Mouse (Mus musculus): ENCODE measurements around the gene Hoxd3.
A peak's percentile ranks its signal among the peaks of the same experiment; 100 is the strongest.

The Hoxd3 gene

DNA sequence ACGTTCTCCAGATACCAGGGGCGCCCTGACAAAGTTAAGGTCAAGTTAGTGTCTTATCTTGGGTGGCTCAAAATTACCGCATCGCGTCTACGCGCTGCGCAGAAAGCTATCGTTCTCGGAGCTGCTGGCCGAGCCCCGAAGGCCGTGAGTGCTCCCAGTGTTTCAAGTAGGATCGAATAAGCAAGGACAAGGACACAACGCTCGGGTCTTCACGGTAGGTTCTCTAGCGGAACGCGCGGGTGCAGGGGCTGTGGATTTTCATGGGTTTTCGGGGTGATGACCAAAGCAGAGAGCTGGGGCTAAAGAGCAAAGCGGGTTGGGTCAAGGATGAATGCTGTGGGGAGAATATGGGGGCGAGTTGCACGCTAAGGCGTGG, 32.1 kb upstream of the Hoxd3 start:
- no peak for DNase-seq (ENCODE audit: low spot score)

DNA sequence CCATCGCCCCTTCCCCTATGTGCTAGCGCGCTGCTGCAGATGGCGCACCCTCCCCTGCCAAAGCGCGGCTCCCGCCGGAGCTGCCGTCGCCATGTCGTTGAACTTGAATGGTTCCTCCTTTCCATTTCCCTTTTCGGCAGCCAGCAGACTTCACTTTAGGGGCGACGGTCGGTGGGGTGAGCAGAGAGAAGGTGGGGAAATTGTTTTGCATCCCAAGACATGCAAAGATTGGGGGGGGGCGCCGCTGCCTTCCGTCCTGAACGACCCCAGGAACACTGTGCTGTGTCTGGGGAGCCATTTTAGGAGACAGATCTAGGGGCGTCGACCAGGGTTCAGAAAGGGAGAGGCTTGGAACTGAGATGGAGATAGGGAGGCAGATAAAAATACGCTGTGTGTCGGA, 31.7 kb upstream of the Hoxd3 start:
- no peak for DNase-seq (ENCODE audit: low spot score)

DNA sequence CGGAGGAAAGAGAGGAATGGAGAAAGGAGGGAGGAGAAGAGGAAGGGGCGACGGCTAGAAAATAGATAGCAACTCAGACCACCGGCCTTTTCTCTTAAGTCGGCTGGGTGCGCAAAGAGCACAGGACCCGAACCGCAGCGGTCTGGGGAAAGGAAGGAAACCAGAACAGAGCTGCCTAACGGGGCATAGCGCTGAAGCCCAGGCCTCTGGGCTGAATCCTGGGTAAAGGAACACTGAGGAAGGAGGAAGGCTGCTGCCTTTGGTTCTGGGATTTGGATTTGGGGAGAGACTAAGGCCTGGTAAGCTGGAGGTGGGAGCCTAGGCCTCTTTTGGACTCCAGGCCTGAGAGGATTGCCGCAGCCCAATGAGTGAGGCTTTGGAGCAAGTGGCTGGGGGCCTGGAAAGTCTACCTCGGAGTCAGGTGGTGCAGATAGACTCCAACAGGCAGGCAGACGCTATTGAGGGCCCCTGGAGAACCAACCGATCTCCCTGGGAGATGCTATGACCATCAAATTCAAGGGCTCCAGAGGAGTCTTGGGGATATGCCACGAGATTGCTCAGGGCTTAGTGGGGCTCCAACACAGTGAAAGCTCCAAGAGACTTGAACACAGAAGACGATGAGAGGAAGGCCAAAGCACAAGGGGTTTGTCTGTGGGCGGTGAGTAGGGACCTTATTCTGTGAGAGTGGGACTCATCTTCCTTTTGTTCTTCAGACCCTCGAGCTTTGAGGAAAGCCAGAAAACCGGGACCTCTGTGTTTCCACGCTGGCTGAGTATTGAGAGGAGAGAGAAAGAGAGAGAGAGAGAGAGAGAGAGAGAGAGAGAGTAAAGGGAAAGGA, 30.9 kb upstream of the Hoxd3 start:
- no peak for DNase-seq (ENCODE audit: low spot score)

DNA sequence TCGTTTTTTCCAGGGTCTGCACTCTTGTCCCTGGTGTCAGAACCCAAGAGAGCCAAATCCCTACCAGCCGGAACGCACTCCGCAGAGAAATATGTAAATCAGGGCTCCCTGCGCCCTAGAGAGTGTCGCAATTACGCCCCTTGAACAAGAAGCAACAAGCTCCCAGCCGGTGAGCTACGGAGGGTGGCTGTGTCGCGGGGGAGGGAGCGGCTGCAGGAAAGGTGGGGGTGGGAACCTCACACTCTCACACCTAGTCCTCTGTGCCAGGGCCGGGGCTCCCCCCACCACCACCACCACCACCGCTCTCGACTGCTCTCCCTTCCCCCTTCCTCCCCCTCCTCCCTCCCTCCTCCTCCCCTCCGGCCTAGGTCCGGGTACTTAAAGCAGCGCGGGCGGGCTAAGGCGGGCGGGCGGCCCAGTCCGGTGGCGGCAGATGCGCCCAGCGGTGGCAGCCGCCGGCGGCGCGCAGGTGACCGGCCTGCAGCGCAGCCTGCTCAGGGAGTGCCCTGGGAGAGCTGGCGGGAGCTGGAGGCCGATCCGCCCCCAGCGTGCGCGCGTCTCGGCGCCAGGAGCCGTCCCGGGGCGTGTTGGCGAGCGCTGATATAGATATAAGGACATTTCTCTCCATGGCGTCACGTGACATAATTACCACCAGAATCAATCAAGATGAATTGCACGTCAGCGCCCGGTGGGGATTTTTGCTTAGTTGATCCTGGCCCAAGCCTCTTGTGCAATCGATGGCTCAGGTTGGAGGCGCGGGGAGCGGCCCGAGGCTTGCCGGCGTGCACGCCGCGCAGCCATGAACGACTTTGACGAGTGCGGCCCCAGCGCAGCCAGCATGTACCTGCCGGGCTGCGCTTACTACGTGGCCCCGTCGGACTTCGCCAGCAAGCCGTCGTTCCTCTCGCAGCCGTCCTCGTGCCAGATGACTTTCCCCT, 29.9 kb upstream of the Hoxd3 start:
- no peak for DNase-seq (ENCODE audit: low spot score)

DNA sequence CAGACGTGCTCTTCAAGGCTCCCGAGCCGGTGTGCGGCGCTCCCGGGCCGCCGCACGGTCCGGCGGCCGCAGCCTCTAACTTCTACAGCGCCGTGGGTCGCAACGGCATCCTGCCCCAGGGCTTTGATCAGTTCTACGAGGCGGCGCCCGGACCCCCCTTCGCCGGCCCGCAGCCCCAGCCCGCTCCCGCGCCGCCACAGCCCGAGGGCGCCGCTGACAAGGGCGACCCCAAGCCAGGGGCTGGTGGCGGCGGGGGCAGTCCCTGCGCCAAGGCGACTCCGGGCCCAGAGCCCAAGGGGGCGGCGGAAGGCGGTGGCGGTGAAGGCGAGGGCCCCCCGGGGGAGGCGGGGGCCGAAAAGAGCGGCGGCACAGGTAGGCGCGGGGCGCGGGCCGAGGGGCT, 28.9 kb upstream of the Hoxd3 start:
- DNase-seq (ENCODE audit: low spot score) = no peak

DNA sequence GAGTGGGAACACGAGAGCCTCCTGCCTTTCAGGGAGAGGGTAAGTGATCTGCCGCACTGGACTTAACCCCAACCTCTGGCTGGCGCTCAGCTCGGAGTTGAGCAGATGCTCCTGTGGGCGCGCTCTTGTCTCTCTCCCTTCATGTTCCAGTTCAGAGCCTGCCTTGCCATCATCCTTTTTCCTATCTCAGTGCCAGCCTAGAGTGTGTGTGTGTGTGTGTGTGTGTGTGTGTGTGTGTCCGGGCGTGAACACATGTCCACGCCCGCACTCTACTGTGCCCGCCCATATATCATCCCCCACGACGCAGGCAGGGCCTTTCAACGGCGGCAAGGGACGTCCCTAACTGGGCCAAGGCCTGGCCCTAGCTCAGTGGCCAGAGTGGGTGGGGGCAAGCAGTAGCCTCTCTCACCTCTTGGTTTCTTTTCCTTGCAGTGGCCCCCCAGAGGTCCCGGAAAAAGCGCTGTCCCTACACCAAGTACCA, 28.2 kb upstream of the Hoxd3 start:
- no peak for DNase-seq (ENCODE audit: low spot score)

DNA sequence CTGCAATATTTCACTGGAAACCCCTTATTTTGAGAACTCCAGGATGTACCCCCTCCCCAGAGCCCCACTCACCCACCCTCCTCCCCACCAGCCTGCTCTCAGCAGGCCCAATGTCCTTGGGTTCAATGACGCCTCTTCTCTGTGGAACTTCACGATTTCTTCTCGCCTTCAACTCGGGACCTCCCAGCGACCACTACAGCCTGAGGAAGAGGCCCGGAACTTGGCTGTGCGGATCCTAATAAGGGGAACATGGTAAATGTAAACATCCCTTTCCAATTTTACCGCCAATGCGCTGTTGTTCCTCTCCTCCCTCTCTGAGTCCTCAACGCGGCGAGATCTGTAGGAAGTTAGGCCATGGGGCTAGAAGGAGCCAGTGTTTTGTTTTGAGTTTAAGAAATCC, 27.6 kb upstream of the Hoxd3 start:
- no peak for DNase-seq (ENCODE audit: low spot score)

DNA sequence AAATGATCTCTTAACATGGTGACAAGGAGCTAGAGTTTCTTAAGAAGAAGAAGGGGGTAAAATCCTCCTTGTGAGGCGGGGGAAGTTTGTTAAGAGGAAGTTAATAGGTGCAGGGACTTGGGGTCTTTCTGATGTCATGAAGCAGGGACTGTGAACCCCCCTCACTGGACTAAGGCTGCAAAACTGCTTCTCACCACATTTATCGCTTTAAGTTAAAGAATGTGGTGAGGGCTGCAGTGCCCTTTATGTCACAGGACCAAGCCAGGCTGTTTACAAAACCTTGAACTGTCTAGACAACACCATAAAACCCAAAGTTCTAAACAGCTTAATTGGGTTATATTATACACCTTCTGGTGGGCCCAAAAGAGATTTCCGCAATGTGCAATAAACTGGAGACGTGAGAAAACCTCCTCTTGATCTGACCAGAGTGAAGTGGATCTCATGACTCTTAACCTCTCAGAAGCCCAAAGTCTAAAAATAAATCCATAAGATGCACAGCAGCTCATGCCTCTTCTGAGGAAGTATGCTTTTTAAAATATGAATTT, 26.6 kb upstream of the Hoxd3 start:
- DNase-seq (ENCODE audit: low spot score) = no peak

DNA sequence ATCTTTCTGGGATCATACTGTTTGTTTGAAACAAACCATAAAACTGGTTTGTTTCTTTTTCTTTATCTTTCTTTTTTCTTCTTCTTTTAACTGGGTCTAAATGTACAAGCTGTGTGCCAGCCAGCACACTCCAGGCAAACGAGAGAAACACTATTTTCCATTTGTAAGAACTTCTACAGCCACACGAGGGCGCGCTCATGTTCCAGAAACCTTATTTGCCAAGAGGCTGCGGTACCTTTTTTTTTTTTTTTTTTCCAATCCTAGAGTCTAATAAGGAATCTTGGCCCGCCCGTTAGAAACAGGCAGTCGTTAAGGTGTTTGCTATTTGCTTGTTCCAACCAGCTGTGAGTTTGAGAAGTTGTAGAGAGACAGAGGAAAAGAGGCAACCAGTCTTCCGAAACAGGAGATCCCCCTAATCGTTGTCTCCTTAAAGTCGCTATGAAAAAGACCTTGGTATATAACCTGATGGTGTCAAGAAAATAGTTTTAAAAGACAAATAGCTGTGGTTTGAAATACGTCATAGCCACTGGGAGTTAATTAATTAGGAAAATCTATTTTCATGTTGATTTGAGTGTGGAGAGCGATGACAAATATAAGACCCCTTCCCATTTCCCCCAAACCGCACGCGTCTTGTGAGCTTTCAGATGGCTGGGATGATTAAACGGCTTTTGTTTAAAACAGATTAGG, 25.3 kb upstream of the Hoxd3 start:
- peak; percentile 46 for DNase-seq (ENCODE audit: low spot score)

DNA sequence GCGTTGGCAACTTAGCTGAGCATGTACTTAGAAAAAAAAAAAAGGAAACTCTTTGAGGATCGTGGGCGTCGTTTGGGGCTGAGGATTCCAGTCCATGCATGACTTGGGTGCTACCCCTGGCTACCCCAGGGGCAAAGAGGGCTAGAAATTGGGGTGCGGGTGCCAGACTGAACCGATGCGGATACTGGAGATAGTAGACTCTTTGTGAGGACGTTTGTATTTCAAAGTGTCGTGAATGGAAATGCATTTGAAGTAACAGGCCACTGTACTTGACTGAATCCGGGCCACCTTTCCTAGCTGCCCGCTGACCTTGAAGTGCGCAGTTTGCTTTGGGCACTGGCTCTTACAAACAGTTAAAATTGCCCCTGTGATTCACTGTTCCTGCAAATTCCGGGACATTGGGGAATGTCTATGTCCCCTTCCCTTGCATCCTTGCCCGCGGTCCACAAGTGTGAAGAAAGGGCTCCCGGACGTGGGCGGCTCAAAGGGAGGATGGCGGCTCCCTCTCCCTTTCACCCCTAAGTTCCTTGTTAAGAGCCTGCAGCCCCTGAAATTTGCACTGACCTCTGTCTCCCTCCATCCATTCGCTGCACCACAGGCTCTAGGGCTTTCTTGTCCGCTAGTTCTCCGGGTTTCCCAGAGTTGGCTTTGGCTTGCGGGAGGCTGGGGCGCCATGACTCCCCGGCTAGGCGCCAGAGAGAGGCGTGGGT, 24.6 kb upstream of the Hoxd3 start:
- no peak for DNase-seq (ENCODE audit: low spot score)

DNA sequence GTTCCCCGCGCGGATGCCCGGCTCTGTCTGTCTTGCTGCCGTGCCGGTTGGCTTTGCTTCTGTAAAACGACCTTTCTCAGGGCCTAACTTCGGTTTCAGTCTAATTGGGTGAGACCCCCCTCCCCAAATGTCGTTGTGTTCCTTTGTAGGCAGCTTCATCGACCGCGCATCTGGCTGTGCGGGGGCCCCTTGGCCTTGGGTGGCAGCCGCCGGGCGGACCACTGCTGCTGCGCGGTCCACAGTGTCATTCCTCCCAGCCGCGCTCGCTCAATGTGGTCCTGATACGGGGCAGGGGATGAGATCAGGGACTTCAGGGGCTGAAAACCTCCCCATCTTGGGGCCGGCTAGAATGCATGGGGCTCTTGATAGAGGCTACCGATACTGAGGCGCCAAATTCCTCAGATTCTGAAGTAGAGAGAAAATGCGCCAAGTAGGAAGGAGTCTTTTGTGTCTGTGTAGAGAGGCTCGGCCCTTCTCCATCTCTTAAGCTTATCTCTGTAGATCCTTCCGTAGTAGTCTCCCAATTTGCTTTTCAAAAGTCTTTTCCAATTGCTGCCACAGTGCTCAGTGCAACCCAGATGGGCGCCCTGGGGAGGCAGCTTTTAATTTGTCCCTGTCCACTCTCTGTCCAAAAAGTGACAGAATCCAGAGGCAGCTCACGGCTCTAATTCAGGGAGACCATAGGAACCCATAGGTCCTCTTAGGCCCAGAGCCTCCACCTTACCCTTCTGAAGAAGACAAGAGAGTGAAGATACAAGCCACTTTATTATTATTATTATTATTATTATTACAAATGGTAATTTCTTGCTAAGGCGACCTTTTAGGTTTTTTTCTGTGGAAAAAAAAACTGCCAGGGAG, 23.8 kb upstream of the Hoxd3 start:
- DNase-seq (ENCODE audit: low spot score) = no peak

DNA sequence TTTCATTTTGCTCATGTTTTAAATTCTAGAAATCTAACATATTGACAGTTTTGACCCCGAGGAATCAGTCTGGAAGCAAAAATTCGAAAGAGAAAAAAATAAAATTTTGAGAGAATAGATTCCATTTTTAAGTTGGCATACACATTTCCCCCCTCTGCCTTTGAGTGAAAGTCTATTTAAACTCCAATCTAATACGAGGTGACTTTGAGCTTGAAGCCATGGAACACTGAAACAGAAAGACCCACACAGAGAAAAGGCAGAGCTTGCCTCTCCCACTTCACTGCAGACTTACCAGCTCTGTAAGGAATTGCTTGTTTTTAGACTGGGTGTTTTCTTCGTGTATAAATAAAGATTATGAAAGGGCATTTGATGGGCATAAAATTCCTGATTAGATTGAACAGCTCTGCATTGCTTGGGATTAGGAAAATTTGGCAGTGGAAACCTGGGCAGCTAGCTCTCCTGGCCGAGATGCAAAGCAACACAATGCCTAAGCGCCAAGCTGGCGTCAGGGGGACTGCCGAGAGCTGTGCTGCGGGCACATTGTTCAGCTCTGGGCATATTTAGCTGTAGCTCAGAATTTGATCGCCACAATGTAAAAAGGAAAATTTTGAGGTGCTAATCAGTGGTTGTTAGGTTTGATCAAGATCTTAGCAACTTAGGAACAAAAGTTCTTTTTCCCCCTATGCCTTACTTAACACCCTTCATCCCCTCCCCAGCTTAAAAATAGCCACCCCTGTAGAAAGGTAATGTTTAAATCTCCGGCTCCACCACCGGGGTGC, 22.7 kb upstream of the Hoxd3 start:
- no peak for DNase-seq (ENCODE audit: low spot score)

DNA sequence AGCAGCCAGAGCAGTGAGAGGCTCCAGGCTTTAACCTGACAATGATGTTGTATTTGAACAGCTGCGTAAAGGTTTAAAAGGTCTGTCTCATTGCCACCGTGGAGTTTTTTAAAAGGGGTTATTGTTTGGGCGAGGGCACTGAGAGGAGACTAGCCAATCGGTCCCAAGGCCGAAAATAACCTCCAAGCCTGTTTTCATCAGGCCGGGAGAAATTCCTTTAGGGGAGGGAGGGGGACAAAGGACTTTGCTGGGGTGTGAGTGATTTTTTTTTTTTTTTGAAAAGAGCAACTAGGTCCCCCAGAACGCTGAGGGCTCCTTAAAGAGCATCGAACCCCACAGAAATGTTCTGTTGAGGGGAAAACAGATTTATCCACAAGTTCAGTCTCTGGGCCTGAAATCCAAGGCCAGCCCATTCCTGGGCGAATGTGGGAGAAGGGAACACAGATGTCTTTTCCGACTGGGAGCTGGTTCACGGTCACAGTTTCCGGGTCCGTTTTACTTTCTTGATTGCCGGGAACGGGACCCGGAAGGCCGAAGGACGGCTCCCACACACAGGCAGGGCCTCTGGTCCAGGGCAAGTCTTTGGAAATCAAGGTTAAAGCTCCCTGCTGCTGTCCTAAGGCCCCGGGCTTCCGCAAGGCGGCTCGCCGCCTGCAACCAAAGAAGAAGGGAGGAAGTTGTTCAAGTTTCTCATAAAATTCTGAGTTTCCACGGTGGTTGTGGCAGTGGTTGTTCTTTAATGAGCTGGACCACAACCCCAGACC, 22.0 kb upstream of the Hoxd3 start:
- no peak for DNase-seq (ENCODE audit: low spot score)

DNA sequence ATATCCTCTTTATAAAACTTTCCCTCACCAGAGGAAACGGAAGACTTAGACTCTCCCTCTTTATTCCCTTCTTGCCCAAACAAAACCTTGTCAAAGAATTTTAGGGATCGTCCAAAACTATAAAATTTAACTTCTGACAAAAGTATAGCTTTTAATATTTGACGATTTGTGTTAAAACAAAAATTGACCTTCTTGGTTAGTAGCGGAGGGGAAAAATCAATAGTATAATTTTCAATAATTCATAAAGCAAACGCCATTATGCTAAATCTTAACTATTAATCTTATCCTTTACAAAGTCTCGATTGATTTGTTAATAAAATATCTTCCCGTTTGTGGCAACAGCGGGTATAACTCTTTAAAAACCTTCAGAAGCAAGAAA, 21.4 kb upstream of the Hoxd3 start:
- DNase-seq (ENCODE audit: low spot score) = no peak

DNA sequence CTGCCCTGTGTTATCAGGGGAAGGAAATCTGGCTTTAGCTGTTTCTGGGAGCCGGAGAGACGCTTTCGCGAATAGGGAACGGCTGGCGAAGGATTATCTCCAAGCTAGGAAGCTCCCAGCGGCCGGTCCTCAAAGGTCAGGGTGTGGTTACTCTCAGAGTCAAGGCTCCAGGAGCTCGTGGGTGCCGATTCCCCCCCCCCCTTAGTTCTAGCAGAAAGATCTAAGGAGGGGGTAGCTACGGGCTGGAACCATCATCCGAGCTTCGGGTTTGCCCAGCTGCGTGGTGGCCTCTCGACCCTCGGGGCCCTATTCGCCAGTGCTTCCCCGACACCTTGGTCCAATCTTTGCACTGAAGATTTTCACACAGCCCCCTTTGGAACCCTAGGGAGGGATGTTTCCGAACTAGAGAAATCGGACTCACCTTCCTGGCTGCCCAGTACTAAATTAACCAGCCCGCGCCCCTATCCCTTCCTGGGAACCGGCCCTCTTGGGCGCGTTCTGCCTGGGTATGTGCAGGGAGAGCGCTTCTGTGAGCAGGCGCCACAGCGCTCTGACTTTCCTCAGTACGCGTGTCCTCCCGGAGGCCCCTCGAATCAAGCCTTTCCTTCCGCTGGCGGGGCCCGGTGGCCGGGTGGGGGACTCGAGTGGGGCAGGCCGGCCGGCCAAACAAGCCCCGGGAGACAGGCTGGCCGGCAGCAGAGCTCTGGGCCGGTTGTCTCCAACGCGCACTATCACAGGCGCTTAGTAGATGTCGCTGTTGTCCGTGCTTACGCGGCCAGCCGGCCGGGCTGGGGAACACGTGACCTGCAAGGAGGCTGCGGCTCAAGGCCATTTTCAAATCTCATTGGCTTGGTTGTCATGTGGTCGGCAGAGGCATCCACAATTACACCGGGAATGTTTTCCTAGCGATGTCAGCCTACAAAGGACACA, 20.4 kb upstream of the Hoxd3 start, which contains the start of gene Hoxd10:
Gene Hoxd10, plus strand, starts transcription at position 903 of the 930 bp plus-strand sequence.
- DNase-seq (ENCODE audit: low spot score) = no peak

DNA sequence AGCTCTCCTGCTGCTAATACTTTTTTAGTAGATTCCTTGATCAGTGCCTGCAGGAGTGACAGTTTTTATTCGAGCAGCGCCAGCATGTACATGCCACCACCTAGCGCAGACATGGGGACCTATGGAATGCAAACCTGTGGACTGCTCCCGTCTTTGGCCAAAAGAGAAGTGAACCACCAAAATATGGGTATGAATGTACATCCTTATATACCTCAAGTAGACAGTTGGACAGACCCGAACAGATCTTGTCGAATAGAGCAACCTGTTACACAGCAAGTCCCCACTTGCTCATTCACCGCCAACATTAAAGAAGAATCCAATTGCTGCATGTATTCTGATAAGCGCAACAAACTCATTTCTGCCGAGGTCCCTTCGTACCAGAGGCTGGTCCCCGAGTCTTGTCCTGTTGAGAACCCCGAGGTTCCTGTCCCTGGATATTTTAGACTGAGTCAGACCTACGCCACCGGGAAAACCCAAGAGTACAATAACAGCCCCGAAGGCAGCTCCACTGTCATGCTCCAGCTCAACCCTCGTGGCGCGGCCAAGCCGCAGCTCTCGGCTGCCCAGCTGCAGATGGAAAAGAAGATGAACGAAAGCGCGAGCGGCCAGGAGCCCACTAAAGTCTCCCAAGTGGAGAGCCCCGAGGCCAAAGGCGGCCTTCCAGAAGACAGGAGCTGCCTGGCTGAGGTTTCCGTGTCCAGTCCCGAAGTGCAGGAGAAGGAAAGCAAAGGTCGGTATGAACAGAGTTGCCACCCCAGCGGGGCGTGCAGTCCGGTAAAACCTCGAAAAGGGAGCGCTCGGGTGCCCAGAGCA, 19.5 kb upstream of the Hoxd3 start:
- DNase-seq (ENCODE audit: low spot score) = no peak
